Mouse (Mus musculus) liver, postnatal 0 days (tissue): ENCODE data around the gene Hddc3.

Source experiments
- CTCF ChIP-seq: sonication (generic); IDR thresholded peaks from 2 replicates; pipeline ENCODE4 v1.5.1; 2016; ENCODE audit warnings: antibody characterized with exemption, low read depth
- EP300 ChIP-seq: IDR thresholded peaks from 2 replicates; pipeline ENCODE4 v1.6.1; 2016; ENCODE audit warnings: antibody characterized with exemption, low read depth, mild to moderate bottlenecking

DNA sequence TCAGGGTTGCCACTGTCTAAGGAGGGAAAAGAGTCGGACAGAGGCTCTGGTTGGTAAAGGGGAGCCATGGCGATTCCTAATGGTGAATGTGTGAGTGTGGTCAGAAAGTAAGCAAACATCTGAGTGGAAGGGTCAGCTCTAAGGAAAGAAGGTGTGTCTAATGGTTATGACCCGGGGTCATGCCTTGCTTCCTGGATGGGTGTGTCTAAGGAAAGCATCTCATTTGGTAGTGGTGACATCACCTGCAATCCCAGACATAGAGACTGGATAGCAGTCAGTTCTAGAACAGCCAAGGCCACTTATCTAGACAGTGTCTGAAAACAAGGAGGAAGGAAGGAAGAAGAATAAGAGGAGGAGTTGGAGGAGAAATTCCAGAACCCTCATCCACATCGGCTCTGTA, 8.1 kb upstream of the Hddc3 start:
- TF ChIP-seq CTCF (no peak), EP300 (no peak)
